Mouse (Mus musculus) right cerebral cortex, postnatal 14 days (tissue): ENCODE measurements around the gene Btbd19.

Source experiments
- DNase-seq: peaks from one replicate; pipeline ENCODE4 v3.0.0; 2022

Btbd19 gene

DNA sequence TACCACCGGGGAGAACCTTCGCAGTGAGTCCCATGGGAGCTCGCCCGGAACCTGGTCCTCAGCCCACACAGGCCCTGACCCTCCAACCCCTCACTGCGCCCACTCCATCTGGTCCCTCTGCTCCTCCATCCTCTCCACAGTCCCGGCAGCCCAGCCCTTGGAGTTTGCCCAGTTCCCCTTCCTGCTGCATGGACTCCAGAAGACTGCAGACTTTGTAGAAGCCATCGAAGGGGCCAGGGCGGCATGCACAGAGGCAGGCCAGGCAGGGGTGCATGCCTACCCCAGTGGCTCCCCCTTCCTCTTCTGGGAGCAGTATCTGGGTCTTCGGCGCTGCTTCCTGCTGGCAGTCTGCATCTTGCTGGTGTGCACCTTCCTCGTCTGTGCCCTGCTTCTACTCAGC lies 14.5 kb downstream of the Btbd19 start:
- DNase-seq = no peak

- DNase-seq = no peak
Measured at GRCm38 (mm10) chr4:117110249-117110648, 15.3 kb downstream of the Btbd19 start.

DNA sequence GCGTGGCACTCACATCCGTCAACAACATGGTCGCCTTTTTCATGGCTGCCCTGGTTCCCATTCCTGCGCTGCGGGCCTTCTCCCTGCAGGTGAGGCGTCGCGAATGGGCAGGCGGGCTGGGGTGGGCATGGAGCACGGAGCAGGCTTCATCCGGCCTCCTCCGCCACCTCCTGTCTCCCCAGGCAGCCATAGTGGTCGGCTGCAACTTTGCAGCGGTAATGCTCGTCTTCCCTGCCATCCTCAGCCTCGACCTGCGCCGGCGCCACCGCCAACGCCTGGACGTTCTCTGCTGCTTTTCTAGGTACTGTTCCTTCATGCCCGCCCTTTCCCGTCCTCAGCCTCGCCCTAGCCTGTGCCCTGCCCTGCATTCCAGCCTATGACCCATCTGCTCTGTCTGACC lies 16.2 kb downstream of the Btbd19 start:
- no peak for DNase-seq

- no peak for DNase-seq
Measured at GRCm38 (mm10) chr4:117108524-117108849, 17.0 kb downstream of the Btbd19 start.

- no peak for DNase-seq
Measured at GRCm38 (mm10) chr4:117107813-117108523, 17.6 kb downstream of the Btbd19 start.

DNA sequence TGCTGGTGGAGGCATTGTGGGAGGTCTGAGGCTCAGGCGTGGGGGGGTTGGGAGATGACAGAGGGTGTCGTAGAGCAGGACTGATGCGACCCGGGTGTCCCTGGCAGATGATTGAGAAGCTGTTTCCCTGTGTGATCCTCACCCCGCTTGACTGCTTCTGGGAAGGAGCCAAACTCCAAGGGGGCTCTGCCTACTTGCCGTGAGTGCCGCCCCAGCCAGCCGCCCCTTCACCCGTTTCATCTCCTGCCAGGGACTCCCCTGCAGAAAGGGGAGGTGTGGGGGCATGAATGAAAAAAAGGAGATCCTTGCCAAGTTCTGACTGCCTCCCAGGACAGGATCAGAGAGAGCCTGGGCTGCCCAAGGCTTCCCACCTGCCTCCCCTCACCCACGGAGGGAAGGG lies 20.4 kb downstream of the Btbd19 start:
- DNase-seq = no peak

- DNase-seq = no peak
Measured at GRCm38 (mm10) chr4:117104672-117105071, 20.9 kb downstream of the Btbd19 start.

DNA sequence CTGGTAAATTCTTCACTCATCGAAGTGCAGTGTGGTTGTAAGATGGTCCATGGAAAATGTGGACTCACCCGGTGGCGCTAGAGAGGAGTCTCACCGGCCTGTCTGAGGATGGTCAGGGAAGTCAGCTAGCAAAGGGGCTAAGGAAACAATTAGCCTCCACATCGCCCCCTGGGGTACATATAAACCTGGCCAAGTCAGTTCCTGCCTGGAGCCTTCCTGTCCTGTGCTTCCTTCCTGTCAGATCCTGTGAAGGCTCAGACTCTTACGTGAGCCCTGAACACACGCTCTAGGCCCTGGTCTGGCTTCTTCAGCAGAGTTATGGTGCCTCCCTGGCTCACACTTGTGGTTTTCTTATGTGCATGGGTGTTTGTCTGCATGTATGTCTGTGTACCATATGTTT lies 24.3 kb downstream of the Btbd19 start:
- DNase-seq = no peak

DNA sequence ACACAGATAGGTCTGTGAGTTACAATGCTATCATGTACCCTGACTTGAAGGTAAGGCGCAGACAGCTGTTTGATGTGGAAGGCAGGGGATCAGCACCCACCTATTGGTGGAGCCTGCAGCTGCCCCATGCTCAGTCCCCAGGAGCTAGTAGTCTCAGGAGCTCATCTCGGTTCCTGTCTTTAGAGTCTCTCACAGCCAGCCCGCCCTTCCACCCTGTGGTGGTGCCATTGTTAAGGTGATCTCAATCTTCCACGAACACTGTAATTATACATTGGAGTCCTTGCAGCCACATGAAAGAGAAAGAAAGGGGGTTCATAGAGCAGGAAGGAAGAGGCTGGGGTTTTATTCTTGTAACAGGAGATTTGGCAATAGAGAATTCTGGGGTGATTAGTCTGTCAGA lies 25.5 kb downstream of the Btbd19 start:
- DNase-seq = no peak

GRCm38 (mm10) chr4:117098764-117099036 lies 26.8 kb downstream of the Btbd19 start:
- DNase-seq = no peak

DNA sequence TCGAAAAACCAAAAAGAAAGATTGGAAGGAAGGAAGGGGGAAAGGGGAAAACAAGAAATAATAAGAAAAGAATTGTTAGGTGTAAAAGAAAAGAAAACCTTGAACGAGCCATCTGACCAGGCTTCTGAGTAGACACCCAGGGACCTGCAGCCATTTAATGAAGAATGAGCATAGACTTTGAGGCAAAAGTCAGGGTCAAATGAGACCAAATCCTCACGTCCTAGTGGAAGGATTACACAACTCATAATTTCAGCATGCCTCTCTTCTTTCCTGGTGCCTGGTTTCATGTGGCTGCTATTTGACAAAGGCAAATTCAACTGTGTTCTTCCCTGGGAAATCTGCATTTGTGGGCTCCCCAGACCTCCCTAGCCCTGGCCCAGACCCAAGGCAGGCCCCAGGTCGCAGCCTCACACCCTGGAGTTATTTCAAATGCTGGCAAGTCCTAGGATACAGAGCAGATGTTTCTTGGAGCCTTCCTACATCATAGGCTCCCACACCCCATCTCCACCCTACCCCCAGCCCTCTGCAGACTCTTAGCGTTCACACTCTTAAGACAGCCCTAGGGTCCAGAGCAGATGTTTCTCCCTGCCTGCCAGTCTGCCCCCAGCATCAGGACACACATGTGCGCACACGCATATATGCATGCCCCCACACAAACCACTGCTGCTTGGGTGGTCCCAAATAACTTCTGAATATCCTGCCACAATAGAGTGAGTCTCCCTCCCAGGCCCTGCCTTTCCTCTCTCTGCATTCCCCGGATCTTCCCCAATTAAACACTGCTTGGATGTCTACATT lies 27.4 kb downstream of the Btbd19 start:
- no peak for DNase-seq

DNA sequence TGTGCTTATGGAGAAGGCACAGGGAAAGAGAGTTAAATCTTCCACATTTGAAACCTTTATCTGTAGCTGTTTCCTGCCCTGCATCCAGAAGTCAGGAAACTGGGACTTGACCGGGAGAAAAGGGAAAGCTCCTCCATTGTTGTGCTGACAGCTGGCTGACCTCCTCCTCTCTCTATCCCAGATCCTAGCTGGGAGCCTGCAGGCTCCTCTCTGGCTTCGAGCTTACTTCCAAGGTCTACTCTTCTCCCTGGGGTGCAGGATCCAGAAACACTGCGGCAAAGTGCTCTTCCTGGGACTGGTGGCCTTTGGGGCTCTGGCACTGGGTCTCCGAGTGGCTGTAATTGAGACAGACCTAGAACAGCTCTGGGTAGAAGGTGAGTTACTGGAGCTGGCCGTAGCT lies 28.9 kb downstream of the Btbd19 start:
- no peak for DNase-seq

DNA sequence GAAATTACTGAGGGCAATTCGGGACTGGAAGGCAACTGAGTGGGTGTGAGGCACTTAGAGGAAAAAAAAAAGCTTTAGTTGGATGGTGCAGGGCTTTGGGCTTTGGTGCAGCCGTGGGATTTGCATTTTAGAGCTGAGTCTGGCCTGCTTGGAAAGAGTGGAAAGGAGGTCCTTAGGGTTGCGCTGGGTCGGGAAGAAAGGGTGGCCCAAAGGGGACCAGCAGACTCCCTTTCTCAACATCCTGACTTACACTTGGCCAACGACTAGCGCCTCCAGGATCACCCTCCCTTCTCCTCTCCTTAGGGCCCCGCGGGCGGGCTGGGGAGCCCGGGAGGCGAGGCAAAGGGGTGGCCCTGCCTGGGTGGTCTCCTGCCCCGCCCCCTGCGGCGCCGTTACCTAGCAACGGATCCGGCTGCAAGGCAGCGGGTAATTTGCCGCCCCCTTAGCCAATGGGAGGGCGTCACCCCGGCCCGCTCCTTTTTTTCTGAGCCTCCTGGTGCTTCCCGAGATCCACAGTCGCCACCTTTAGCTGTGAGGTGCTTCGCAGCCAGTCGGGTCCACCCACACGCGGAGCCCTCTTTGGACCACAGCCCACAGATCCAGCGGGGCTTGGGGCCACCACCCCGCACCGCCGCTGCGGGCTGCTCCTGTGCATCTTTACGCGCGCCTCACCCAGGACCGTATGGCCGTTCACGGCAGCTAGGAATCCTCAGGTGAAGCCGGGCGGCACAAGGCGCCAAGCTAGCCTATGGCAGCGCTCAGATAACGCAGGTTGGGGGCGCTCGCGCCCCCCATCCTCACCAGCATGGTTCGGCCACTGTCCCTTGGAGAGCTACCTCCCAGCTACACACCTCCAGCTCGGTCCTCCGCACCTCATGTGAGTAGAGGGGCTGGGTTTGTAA lies 29.7 kb downstream of the Btbd19 start, which contains the start of gene Ptch2:
Gene Ptch2 (plus strand): TSS at position 525 of the 902 bp plus-strand sequence.
- DNase-seq = peak; percentile 67

- no peak for DNase-seq
Measured at GRCm38 (mm10) chr4:117094626-117095361, 30.7 kb downstream of the Btbd19 start.

GRCm38 (mm10) chr4:117090586-117090985 lies 34.9 kb downstream of the Btbd19 start:
- no peak for DNase-seq

- no peak for DNase-seq
Measured at GRCm38 (mm10) chr4:117087948-117088640, 37.4 kb downstream of the Btbd19 start.

- no peak for DNase-seq
Measured at GRCm38 (mm10) chr4:117071183-117071582, 54.3 kb downstream of the Btbd19 start.

GRCm38 (mm10) chr4:117070624-117071023 lies 54.9 kb downstream of the Btbd19 start:
- DNase-seq = no peak

DNA sequence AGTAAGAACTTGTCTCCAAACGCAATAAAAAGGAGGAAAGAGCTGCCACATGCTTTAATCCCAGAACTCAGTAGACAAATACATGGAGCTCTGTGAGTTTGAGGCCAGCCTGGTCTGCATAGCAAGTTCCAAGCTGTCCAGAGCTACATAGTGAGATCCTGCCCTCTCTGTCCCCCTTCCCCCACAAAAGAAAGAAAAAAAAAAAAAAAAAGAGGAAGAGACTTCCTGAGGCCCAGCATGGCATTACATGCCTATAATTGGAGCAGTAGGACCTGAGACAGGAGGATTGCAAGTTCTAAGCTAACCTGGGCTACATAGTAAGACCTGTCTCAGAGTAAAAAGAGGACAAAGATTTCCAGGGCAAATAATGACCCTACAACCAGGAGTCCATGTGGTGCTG lies 55.9 kb downstream of the Btbd19 start:
- no peak for DNase-seq
